Mouse (Mus musculus) midbrain, embryonic 11.5 days (tissue): ENCODE measurements at regions not wholly inside any gene's neighbourhood (a gene's known extent, or its start where the extent isn't known, plus 50 kb on each side); places are given as distances from the start of the nearest gene placed in this dataset.

Experiments used
- ATAC-seq: fragments of 200-750 bp; cut with Nextera tagmentation; 2 replicates; pipeline ENCODE4 v1.8.0; 2017; ENCODE audit warnings: moderate TSS enrichment, moderate library complexity; ENCODE audit not compliant: low FRiP score
- DNase-seq: peaks from one replicate; pipeline ENCODE4 v3.0.0; 2015; ENCODE audit warnings: low spot score; ENCODE audit errors: missing footprints
- H3K27ac ChIP-seq: fragments of 300-500 bp; sonication (generic); 2 replicates; pipeline ENCODE4 v1.5.1; 2014; ENCODE audit warnings: low read depth, low read length
- H3K27me3 ChIP-seq: fragments of 300-500 bp; sonication (generic); 2 replicates; pipeline ENCODE4 v1.6.1; 2014; ENCODE audit warnings: mild to moderate bottlenecking, low read length, moderate library complexity, mixed read lengths; ENCODE audit not compliant: control insufficient read depth, insufficient read depth
- H3K36me3 ChIP-seq: fragments of 300-500 bp; sonication (generic); 2 replicates; pipeline ENCODE4 v1.6.1; 2014; ENCODE audit warnings: mild to moderate bottlenecking, low read length, moderate library complexity, mixed read lengths; ENCODE audit not compliant: control insufficient read depth, insufficient read depth
- H3K4me1 ChIP-seq: fragments of 300-500 bp; sonication (generic); 2 replicates; pipeline ENCODE4 v1.6.1; 2014; ENCODE audit warnings: low read length; ENCODE audit not compliant: control insufficient read depth, insufficient read depth
- H3K4me2 ChIP-seq: fragments of 300-500 bp; sonication (generic); 2 replicates; pipeline ENCODE4 v1.6.1; 2014; ENCODE audit warnings: mild to moderate bottlenecking, moderate library complexity
- H3K4me3 ChIP-seq: fragments of 300-500 bp; sonication (generic); 2 replicates; pipeline ENCODE4 v1.5.1; 2014; ENCODE audit warnings: low read depth, low read length
- H3K9ac ChIP-seq: fragments of 300-500 bp; sonication (generic); 2 replicates; pipeline ENCODE4 v1.6.1; 2014; ENCODE audit warnings: low read length
- H3K9me3 ChIP-seq: fragments of 300-500 bp; sonication (generic); 2 replicates; pipeline ENCODE4 v1.6.1; 2016; ENCODE audit warnings: low read length; ENCODE audit not compliant: control insufficient read depth
- WGBS: fragments of 180-500 bp; shearing (Covaris S2); extraction: QIAGEN DNeasy Blood & Tissue Kit; methylation state at CpG from one replicate; pipeline ENCODE4 v1.1.7; 2014; 5-methylcytosine and 5-hydroxymethylcytosine counted together

DNA sequence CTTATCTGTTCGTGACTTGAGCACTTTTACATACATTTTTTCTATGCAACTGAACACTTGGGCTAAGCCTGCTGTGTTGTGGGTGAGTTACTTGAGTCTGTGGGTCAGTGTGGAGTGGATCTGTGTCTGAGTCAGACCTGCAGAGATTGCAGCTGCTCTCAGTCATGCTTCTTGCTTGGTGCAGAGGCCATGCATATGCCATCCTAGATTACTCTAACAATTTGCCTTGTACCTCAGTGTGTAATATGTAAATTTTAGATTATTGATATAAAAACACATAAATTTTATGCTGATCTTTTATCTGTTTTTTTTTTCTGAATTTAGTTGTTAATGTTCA, 326.2 kb downstream of the 1700129C05Rik start:
- DNase-seq (no peak), ATAC-seq (no peak)
- Histone ChIP-seq H3K27me3 (no peaks in the 10 kb centered on the region), H3K27ac (no peak overlapping the region), H3K9me3 (no peaks in the 10 kb centered on the region), H3K36me3 (no peaks in the 10 kb centered on the region), H3K4me1 (no peaks in the 10 kb centered on the region), H3K4me2 (no peak overlapping the region), H3K4me3 (no peak overlapping the region), H3K9ac (no peak overlapping the region)
- 69% methylated on average over 1 of the region's 1 CpGs for WGBS

- DNase-seq (no peak), ATAC-seq (no peak)
- Histone ChIP-seq H3K9ac (no peak overlapping the region), H3K9me3 (no peaks in the 10 kb centered on the region), H3K36me3 (no peaks in the 10 kb centered on the region), H3K27me3 (no peaks in the 10 kb centered on the region), H3K4me3 (no peak overlapping the region), H3K27ac (no peak overlapping the region), H3K4me1 (no peaks in the 10 kb centered on the region), H3K4me2 (no peak overlapping the region)
- 66% methylated on average over 11 of the region's 11 CpGs for WGBS
Observed at GRCm38 (mm10) chr14:58815616-58816539, 326.8 kb downstream of the 1700129C05Rik start.

GRCm38 (mm10) chr14:58812585-58812984, 330.1 kb downstream of the 1700129C05Rik start:
- Histone ChIP-seq H3K4me1 (no peaks in the 10 kb centered on the region), H3K27ac (no peak overlapping the region), H3K4me2 (no peak overlapping the region), H3K9ac (no peak overlapping the region), H3K27me3 (no peaks in the 10 kb centered on the region), H3K36me3 (no peaks in the 10 kb centered on the region), H3K4me3 (no peak overlapping the region), H3K9me3 (no peaks in the 10 kb centered on the region)
- DNase-seq, result no peak
- WGBS, result 76% methylated on average over 5 of the region's 5 CpGs
- ATAC-seq, result no peak

DNA sequence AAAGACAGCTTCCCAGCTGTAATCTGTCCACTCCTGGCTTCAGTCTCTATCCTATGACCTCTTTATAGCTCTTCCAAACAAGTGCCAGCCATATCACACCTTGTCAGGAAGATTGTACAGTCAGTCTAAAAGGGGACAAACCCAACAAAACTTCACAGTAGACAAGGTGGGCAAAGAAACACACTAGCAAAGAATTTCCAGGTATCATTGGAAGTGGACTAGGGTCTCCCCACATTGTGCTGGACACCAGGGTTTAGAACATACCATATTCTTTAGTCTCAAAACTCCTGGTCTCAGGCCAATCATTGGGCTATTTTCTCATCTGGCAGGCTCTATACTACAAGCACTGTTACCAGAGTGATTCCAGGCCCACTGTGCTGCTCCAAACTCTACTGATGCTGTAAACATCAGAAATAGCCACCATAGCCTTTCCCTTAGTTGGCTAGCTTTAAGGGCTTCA, 341.3 kb downstream of the 1700129C05Rik start:
- Histone ChIP-seq H3K4me2 (no peak overlapping the region), H3K9ac (no peak overlapping the region), H3K27me3 (no peaks in the 10 kb centered on the region), H3K9me3 (no peaks in the 10 kb centered on the region), H3K27ac (no peak overlapping the region), H3K36me3 (no peaks in the 10 kb centered on the region), H3K4me1 (no peaks in the 10 kb centered on the region), H3K4me3 (no peak overlapping the region)
- ATAC-seq (no peak), DNase-seq (no peak)

- no peak for ATAC-seq
- 87% methylated on average over 10 of the region's 10 CpGs for WGBS
- H3K4me2 ChIP-seq, result no peak overlapping the region
Observed at GRCm38 (mm10) chr14:58788190-58788945, 354.3 kb downstream of the 1700129C05Rik start.

GRCm38 (mm10) chr14:58787618-58788017, 355.1 kb downstream of the 1700129C05Rik start:
- DNase-seq (no peak), ATAC-seq (no peak)
- H3K4me1 ChIP-seq, result no peaks in the 10 kb centered on the region
- no peak overlapping the region for H3K4me3 ChIP-seq
- no peaks in the 10 kb centered on the region for H3K36me3 ChIP-seq
- no peak overlapping the region for H3K27ac ChIP-seq
- H3K27me3 ChIP-seq, result no peaks in the 10 kb centered on the region
- no peak overlapping the region for H3K4me2 ChIP-seq
- no peak overlapping the region for H3K9ac ChIP-seq
- WGBS, result 59% methylated on average over 2 of the region's 2 CpGs
- no peaks in the 10 kb centered on the region for H3K9me3 ChIP-seq

More at GRCm38 (mm10) chr14:58788190-58788945, 354.3 kb downstream of the 1700129C05Rik start:
- H3K9ac ChIP-seq, result no peak overlapping the region
- no peaks in the 10 kb centered on the region for H3K36me3 ChIP-seq
- no peak overlapping the region for H3K4me3 ChIP-seq
- no peaks in the 10 kb centered on the region for H3K4me1 ChIP-seq
- H3K27me3 ChIP-seq, result no peaks in the 10 kb centered on the region
- no peak for DNase-seq
- no peaks in the 10 kb centered on the region for H3K9me3 ChIP-seq
- no peak overlapping the region for H3K27ac ChIP-seq

- 89% methylated on average over 4 of the region's 4 CpGs for WGBS
- H3K4me3 ChIP-seq, result no peak overlapping the region
- no peak overlapping the region for H3K27ac ChIP-seq
- no peaks in the 10 kb centered on the region for H3K36me3 ChIP-seq
- no peak overlapping the region for H3K9ac ChIP-seq
- DNase-seq (no peak), ATAC-seq (no peak)
- H3K4me1 ChIP-seq, result no peaks in the 10 kb centered on the region
- H3K4me2 ChIP-seq, result no peak overlapping the region
- no peaks in the 10 kb centered on the region for H3K9me3 ChIP-seq
- H3K27me3 ChIP-seq, result no peaks in the 10 kb centered on the region
Observed at GRCm38 (mm10) chr14:58786791-58787491, 355.8 kb downstream of the 1700129C05Rik start.

- WGBS, result 87% methylated on average over 1 of the region's 1 CpGs
Observed at GRCm38 (mm10) chr14:58783201-58783600, 359.5 kb downstream of the 1700129C05Rik start.

More at GRCm38 (mm10) chr14:58783201-58783600, 359.5 kb downstream of the 1700129C05Rik start:
- H3K9ac ChIP-seq, result no peak overlapping the region
- no peaks in the 10 kb centered on the region for H3K9me3 ChIP-seq
- H3K4me1 ChIP-seq, result no peaks in the 10 kb centered on the region
- no peak overlapping the region for H3K4me3 ChIP-seq
- ATAC-seq (no peak), DNase-seq (no peak)
- H3K27me3 ChIP-seq, result no peaks in the 10 kb centered on the region
- no peak overlapping the region for H3K4me2 ChIP-seq
- H3K27ac ChIP-seq, result no peak overlapping the region
- no peaks in the 10 kb centered on the region for H3K36me3 ChIP-seq
